Mouse (Mus musculus): ENCODE results near the gene Ldhb. TPM values are rescaled to one million over a fixed set of nuclear protein-coding genes. Genes with fewer than 3 reads are reported as not detected.

The Ldhb gene
- polyA plus RNA-seq, 1 experiment from 2014 or later, result 536 TPM

DNA sequence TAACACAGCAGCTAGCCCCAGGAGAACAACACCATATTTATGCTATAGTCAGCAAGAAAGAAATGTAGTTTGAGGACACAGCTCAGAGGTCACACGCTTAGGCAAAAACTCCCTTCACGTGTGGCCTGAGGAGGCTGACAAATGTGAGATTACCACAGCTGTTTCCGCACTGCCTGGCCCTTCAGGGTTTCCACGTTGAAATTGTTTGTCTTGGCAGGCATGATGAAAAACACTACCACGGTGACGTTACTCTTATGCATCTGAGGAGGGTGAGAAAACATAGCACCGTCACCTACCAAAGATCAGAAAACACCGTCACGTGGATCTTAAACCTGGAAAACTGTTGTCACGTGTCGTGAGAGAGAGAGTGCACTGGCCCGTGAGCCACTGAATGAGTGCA, 56.4 kb downstream of the Ldhb start:
- no peak for DNase-seq (ENCODE audit: low spot score)

Other genes starting within 250 kb of the Ldhb start
- 11.7 and 14.6 TPM in 2 replicates for gene Iapp, start 209.5 kb downstream of the Ldhb start, polyA plus RNA-seq (2015; fragmentation: Nextera tagmentation; extraction: Ambion mirVana)
- gene Slco1a5, start 185.0 kb downstream of the Ldhb start, polyA plus RNA-seq (2015; fragmentation: Nextera tagmentation; extraction: Ambion mirVana), result 0.54 and 0.65 TPM in 2 replicates
- 20.4 and 22.6 TPM in 2 replicates for gene Pyroxd1, start 162.3 kb downstream of the Ldhb start, polyA plus RNA-seq (2015; fragmentation: Nextera tagmentation; extraction: Ambion mirVana)
- gene Recql, start 120.9 kb downstream of the Ldhb start, polyA plus RNA-seq (2015; fragmentation: Nextera tagmentation; extraction: Ambion mirVana), result 44.4 and 48.7 TPM in 2 replicates
- gene Golt1b, start 120.7 kb downstream of the Ldhb start, polyA plus RNA-seq (2015; fragmentation: Nextera tagmentation; extraction: Ambion mirVana), result 69.2 and 71.7 TPM in 2 replicates
- 0.22 and 0.24 TPM in 2 replicates for gene Spx, start 94.5 kb downstream of the Ldhb start, polyA plus RNA-seq (2015; fragmentation: Nextera tagmentation; extraction: Ambion mirVana)
- 0.67 and 0.88 TPM in 2 replicates for gene Gys2, start 34.8 kb downstream of the Ldhb start, polyA plus RNA-seq (2015; fragmentation: Nextera tagmentation; extraction: Ambion mirVana)
- gene Kcnj8, start 63.7 kb upstream of the Ldhb start, polyA plus RNA-seq (2015; fragmentation: Nextera tagmentation; extraction: Ambion mirVana), result 11.2 and 12.1 TPM in 2 replicates
- 1.5 and 1.7 TPM in 2 replicates for gene Abcc9, start 194.4 kb upstream of the Ldhb start, polyA plus RNA-seq (2015; fragmentation: Nextera tagmentation; extraction: Ambion mirVana)
- 84.6 and 94.4 TPM in 2 replicates for gene Cmas, start 248.7 kb upstream of the Ldhb start, polyA plus RNA-seq (2015; fragmentation: Nextera tagmentation; extraction: Ambion mirVana)

Measured in thymus, postnatal 0 days (tissue).